Mouse (Mus musculus) adrenal gland (tissue): ENCODE results near the gene Acsf3.

Experiments used
- intact Hi-C: fragments of 180-260 bp; cut with DNase I; formaldehyde crosslinking; loops from one replicate; pipeline ENCODE4 v1.15.1; 2025

Acsf3 gene

GRCm38 (mm10) chr8:122807907-122808306, 32.6 kb downstream of the Acsf3 start:
- intact Hi-C loops = no loop called here

GRCm38 (mm10) chr8:122810376-122810775, 35.1 kb downstream of the Acsf3 start:
- intact Hi-C loops = no loop called here

- intact Hi-C loops = no loop called here
Observed at GRCm38 (mm10) chr8:122811870-122812494, 36.7 kb downstream of the Acsf3 start.

- intact Hi-C loops = no loop called here
Observed at GRCm38 (mm10) chr8:122812610-122813250, 37.4 kb downstream of the Acsf3 start.

- intact Hi-C loops = no loop called here
Observed at GRCm38 (mm10) chr8:122814608-122815007, 39.3 kb downstream of the Acsf3 start.

GRCm38 (mm10) chr8:122816965-122817364, 41.7 kb downstream of the Acsf3 start:
- intact Hi-C loops = no loop called here

- intact Hi-C loops = no loop called here
Observed at GRCm38 (mm10) chr8:122817724-122818496, 42.6 kb downstream of the Acsf3 start.

GRCm38 (mm10) chr8:122819776-122820175, 44.5 kb downstream of the Acsf3 start:
- intact Hi-C loops = no loop called here

- intact Hi-C loops = no loop called here
Observed at GRCm38 (mm10) chr8:122824571-122824970, 49.3 kb downstream of the Acsf3 start.

- intact Hi-C loops = no loop called here
Observed at GRCm38 (mm10) chr8:122824986-122825385, 49.7 kb downstream of the Acsf3 start.

- intact Hi-C loops = no loop called here
Observed at GRCm38 (mm10) chr8:122825408-122825807, 50.1 kb downstream of the Acsf3 start.

- intact Hi-C loops = loop anchor here (2.0 kb wide), 1 partner anchor 151 kb away; no protein-coding TSS in a partner anchor
Observed at GRCm38 (mm10) chr8:122829396-122829795, 54.1 kb downstream of the Acsf3 start.

- intact Hi-C loops = loop anchor here (1.0 to 5.0 kb wide), 2 partner anchors 212 to 328 kb away; no protein-coding TSS in a partner anchor
Observed at GRCm38 (mm10) chr8:122830349-122831061, 55.2 kb downstream of the Acsf3 start.

- intact Hi-C loops = loop anchor here (5.0 kb wide), 1 partner anchor 332 kb away; no protein-coding TSS in a partner anchor
Observed at GRCm38 (mm10) chr8:122834416-122834815, 59.1 kb downstream of the Acsf3 start.

GRCm38 (mm10) chr8:122834971-122835370, 59.7 kb downstream of the Acsf3 start:
- intact Hi-C loops = loop anchor here (5.0 kb wide), 2 partner anchors 333 to 367 kb away; no protein-coding TSS in a partner anchor

- intact Hi-C loops = loop anchor here (5.0 kb wide), 1 partner anchor 366 kb away; no protein-coding TSS in a partner anchor
Observed at GRCm38 (mm10) chr8:122836199-122836598, 60.9 kb downstream of the Acsf3 start.

- intact Hi-C loops = loop anchor here (5.0 kb wide), 1 partner anchor 366 kb away; no protein-coding TSS in a partner anchor
Observed at GRCm38 (mm10) chr8:122836696-122837095, 61.4 kb downstream of the Acsf3 start.

GRCm38 (mm10) chr8:122844161-122844560, 68.9 kb downstream of the Acsf3 start:
- intact Hi-C loops = no loop called here

GRCm38 (mm10) chr8:122845662-122846061, 70.4 kb downstream of the Acsf3 start:
- intact Hi-C loops = no loop called here

- intact Hi-C loops = no loop called here
Observed at GRCm38 (mm10) chr8:122847829-122848561, 72.7 kb downstream of the Acsf3 start, which contains the start of gene Cdh15. TSS of gene Cdh15 (plus strand) at chr8:122847966.
